Mouse (Mus musculus) embryonic facial prominence, embryonic 14.5 days (tissue): ENCODE results near the gene AF366264. TPM values are rescaled to one million over a fixed set of nuclear protein-coding genes. Genes with fewer than 3 reads are reported as not detected.
A peak's percentile ranks its signal among the peaks of the same experiment; 100 is the strongest.

Experiments
- ATAC-seq: fragments of 200-750 bp; cut with Nextera tagmentation; 2 replicates; pipeline ENCODE4 v1.8.0; 2017; ENCODE audit warnings: low read depth, moderate number of reproducible peaks, moderate TSS enrichment
- DNase-seq: peaks from one replicate; pipeline ENCODE4 v3.0.0-alpha.2; 2015; ENCODE audit warnings: low spot score
- H3K27ac ChIP-seq: fragments of 300-500 bp; sonication (generic); replicated peaks from 2 replicates; pipeline ENCODE4 v1.5.1; 2014; ENCODE audit warnings: low read depth, mild to moderate bottlenecking, low read length, moderate library complexity
- H3K27me3 ChIP-seq: fragments of 300-500 bp; sonication (generic); replicated peaks from 2 replicates; pipeline ENCODE4 v1.6.1; 2014; ENCODE audit warnings: low read length; ENCODE audit not compliant: control insufficient read depth, insufficient read depth
- H3K36me3 ChIP-seq: fragments of 300-500 bp; sonication (generic); 2 replicates; pipeline ENCODE4 v1.6.1; 2014; ENCODE audit warnings: low read length, mixed read lengths; ENCODE audit not compliant: control insufficient read depth, insufficient read depth
- H3K4me1 ChIP-seq: fragments of 300-500 bp; sonication (generic); 2 replicates; pipeline ENCODE4 v1.6.1; 2014; ENCODE audit warnings: antibody characterized with exemption, low read length; ENCODE audit not compliant: control insufficient read depth, insufficient read depth
- H3K4me2 ChIP-seq: fragments of 300-500 bp; sonication (generic); 2 replicates; pipeline ENCODE4 v1.6.1; 2014; ENCODE audit warnings: low read depth, mild to moderate bottlenecking, low read length, moderate library complexity, mixed read lengths
- H3K4me3 ChIP-seq: fragments of 300-500 bp; sonication (generic); 2 replicates; pipeline ENCODE4 v1.5.1; 2014; ENCODE audit warnings: low read depth, mild to moderate bottlenecking, low read length
- H3K9ac ChIP-seq: fragments of 300-500 bp; sonication (generic); 2 replicates; pipeline ENCODE4 v1.6.1; 2014; ENCODE audit warnings: low read depth, mild to moderate bottlenecking, low read length, moderate library complexity, mixed read lengths
- H3K9me3 ChIP-seq: fragments of 300-500 bp; sonication (generic); 2 replicates; pipeline ENCODE4 v1.6.1; 2016; ENCODE audit warnings: low read length; ENCODE audit not compliant: control insufficient read depth
- WGBS: fragments of 180-500 bp; shearing (Covaris S2); extraction: QIAGEN DNeasy Blood & Tissue Kit; methylation state at CpG from one replicate; pipeline ENCODE4 v1.1.7; 2014; 5-methylcytosine and 5-hydroxymethylcytosine counted together
- polyA plus RNA-seq: library from polyadenylated mRNA; unstranded; fragments of >200 nt; fragmentation: Nextera tagmentation; extraction: Ambion mirVana; gene quantifications from 2 replicates; pipeline ENCODE4 v1.2.1, GENCODE M21; 2014

Gene AF366264
- polyA plus RNA-seq, 1 experiment from 2014 or later = not detected

- WGBS = 0% methylated on average over 43 of the region's 47 CpGs
- Histone ChIP-seq H3K9me3 (no peaks in the 10 kb centered on the region), H3K4me3 (peak within 1 kb of the TSS; percentile 49), H3K4me2 (peak within 1 kb of the TSS; percentile 83), H3K27me3 (no peaks in the 10 kb centered on the region), H3K36me3 (peaks cover 40% of the 10 kb centered on the region), H3K27ac (peak within 1 kb of the TSS; percentile 98), H3K4me1 (peaks cover 10% of the 10 kb centered on the region), H3K9ac (peak within 1 kb of the TSS; percentile 98)
- ATAC-seq (peak; percentile 95), DNase-seq (peak; percentile 97)
These were observed 52.9 kb downstream of the AF366264 start, which contains the start of gene Upf3a for GRCm38 (mm10) chr8:13785250-13785763. TSS of gene Upf3a (plus strand) at chr8:13785615.

Other genes starting within 250 kb of the AF366264 start
- 39.4 and 40.2 TPM in 2 replicates for gene Rasa3, start 160.8 kb downstream of the AF366264 start, polyA plus RNA-seq
- gene Cfap97d2, start 132.5 kb downstream of the AF366264 start, polyA plus RNA-seq = 0.10 and 0.25 TPM in 2 replicates
- 221 and 240 TPM in 2 replicates for gene Cdc16, start 80.7 kb downstream of the AF366264 start, polyA plus RNA-seq
- gene Upf3a, start 52.8 kb downstream of the AF366264 start, polyA plus RNA-seq = 31.9 and 38.5 TPM in 2 replicates
- gene Champ1, start 31.3 kb upstream of the AF366264 start, polyA plus RNA-seq = 33.8 and 38.1 TPM in 2 replicates
- gene Coprs, start 51.9 kb upstream of the AF366264 start, polyA plus RNA-seq = 42.1 and 42.7 TPM in 2 replicates